Mouse (Mus musculus) lung, postnatal 0 days (tissue): ENCODE measurements around the gene Cept1. TPM values are rescaled to one million over a fixed set of nuclear protein-coding genes. Genes with fewer than 3 reads are reported as not detected.
A peak's percentile ranks its signal among the peaks of the same experiment; 100 is the strongest.

Experiments
- ATAC-seq: fragments of 200-750 bp; cut with Nextera tagmentation; 2 replicates; pipeline ENCODE4 v1.8.0; 2017; ENCODE audit warnings: moderate library complexity
- DNase-seq: peaks from one replicate; pipeline ENCODE4 v3.0.0-alpha.2; 2016; ENCODE audit warnings: low spot score
- H3K27ac ChIP-seq: fragments of 300-500 bp; sonication (generic); 2 replicates; pipeline ENCODE4 v1.5.1; 2014; ENCODE audit warnings: antibody characterized with exemption, mild to moderate bottlenecking, low read length, mixed read lengths
- H3K27me3 ChIP-seq: fragments of 300-500 bp; sonication (generic); replicated peaks from 2 replicates; pipeline ENCODE4 v1.6.1; 2014; ENCODE audit warnings: low read length, mixed read lengths; ENCODE audit not compliant: insufficient read depth
- H3K36me3 ChIP-seq: fragments of 300-500 bp; sonication (generic); 2 replicates; pipeline ENCODE4 v1.6.1; 2014; ENCODE audit warnings: low read length, mixed read lengths; ENCODE audit not compliant: insufficient read depth
- H3K4me1 ChIP-seq: fragments of 300-500 bp; sonication (generic); 2 replicates; pipeline ENCODE4 v1.6.1; 2014; ENCODE audit warnings: antibody characterized with exemption, low read depth, low read length, mixed read lengths; ENCODE audit not compliant: insufficient read depth
- H3K4me2 ChIP-seq: fragments of 300-500 bp; sonication (generic); replicated peaks from 2 replicates; pipeline ENCODE4 v1.6.1; 2014; ENCODE audit warnings: low read depth, mild to moderate bottlenecking, low read length, moderate library complexity, mixed read lengths
- H3K4me3 ChIP-seq: fragments of 300-500 bp; sonication (generic); 2 replicates; pipeline ENCODE4 v1.5.1; 2014; ENCODE audit warnings: low read depth, low read length
- H3K9ac ChIP-seq: fragments of 300-500 bp; sonication (generic); replicated peaks from 2 replicates; pipeline ENCODE4 v1.6.1; 2014; ENCODE audit warnings: low read depth, mild to moderate bottlenecking
- H3K9me3 ChIP-seq: fragments of 300-500 bp; sonication (generic); 2 replicates; pipeline ENCODE4 v1.6.1; 2016; ENCODE audit warnings: low read length, mixed read lengths
- CTCF ChIP-seq: IDR thresholded peaks from 2 replicates; pipeline ENCODE4 v1.5.1; 2016; ENCODE audit warnings: antibody characterized with exemption, mild to moderate bottlenecking
- EP300 ChIP-seq: IDR thresholded peaks from 2 replicates; pipeline ENCODE4 v1.6.1; 2016; ENCODE audit warnings: antibody characterized with exemption, mild to moderate bottlenecking, control low read depth
- WGBS: fragments of 180-500 bp; shearing (Covaris S2); extraction: QIAGEN DNeasy Blood & Tissue Kit; methylation state at CpG from one replicate; pipeline ENCODE4 v1.1.7; 2014; 5-methylcytosine and 5-hydroxymethylcytosine counted together
- polyA plus RNA-seq: library from polyadenylated mRNA; unstranded; fragments of >200 nt; fragmentation: Nextera tagmentation; extraction: Ambion mirVana; gene quantifications from 2 replicates; pipeline ENCODE4 v1.2.1, GENCODE M21; 2015

The Cept1 gene
- polyA plus RNA-seq, 1 experiment from 2014 or later: 74.1 TPM

- Histone ChIP-seq H3K4me2 (no peak overlapping the region), H3K9ac (no peak overlapping the region), H3K9me3 (no peaks in the 10 kb centered on the region), H3K27me3 (no peaks in the 10 kb centered on the region), H3K36me3 (no peaks in the 10 kb centered on the region), H3K4me3 (no peak overlapping the region), H3K4me1 (no peaks in the 10 kb centered on the region), H3K27ac (no peak overlapping the region)
- no peak for DNase-seq
- ATAC-seq: no peak
- TF ChIP-seq EP300: no peak
- no peak for TF ChIP-seq CTCF
- 79% methylated on average over 2 of the region's 2 CpGs for WGBS
These were observed 85.5 kb downstream of the Cept1 start for GRCm38 (mm10) chr3:106462059-106462470.

DNA sequence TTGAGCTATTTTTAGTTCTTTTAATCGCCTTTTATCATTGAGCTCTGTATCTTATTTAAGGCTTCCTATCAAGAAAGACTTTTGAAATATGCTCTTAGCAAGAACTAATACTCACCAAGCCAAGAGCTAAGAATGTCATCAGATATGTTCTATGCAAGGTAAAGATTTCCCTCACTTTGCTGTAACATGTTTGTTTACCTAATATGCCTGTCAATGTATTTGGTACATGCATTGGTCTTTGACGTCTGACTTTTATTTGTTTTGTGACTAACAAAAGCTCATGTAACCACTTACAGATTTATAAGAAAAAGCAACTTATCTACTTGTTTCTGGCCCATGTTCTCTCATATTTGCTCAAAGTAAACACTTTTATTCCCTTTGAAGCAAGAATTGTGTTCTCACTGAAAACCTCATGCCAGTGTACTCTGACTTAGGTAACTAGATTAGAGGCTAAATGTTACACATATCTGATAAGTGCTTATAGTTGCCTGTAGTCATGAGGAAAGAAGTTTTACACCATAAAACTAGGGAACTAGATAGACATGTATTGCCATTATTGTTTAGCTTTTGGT is 90.2 kb downstream of the Cept1 start:
- DNase-seq: peak; percentile 71
- no peaks in the 10 kb centered on the region for H3K9me3 ChIP-seq
- no peaks in the 10 kb centered on the region for H3K36me3 ChIP-seq
- H3K4me1 ChIP-seq: no peaks in the 10 kb centered on the region
- no peak overlapping the region for H3K4me2 ChIP-seq
- no peak overlapping the region for H3K27ac ChIP-seq
- TF ChIP-seq EP300: peak; percentile 78
- no peak for TF ChIP-seq CTCF
- H3K27me3 ChIP-seq: no peaks in the 10 kb centered on the region
- no peak overlapping the region for H3K9ac ChIP-seq
- ATAC-seq: peak; percentile 75
- H3K4me3 ChIP-seq: no peak overlapping the region
- whole genome bisulfite sequencing: 43% methylated on average over 2 of the region's 2 CpGs

GRCm38 (mm10) chr3:106452616-106453015 is 95.0 kb downstream of the Cept1 start:
- Histone ChIP-seq H3K4me1 (no peaks in the 10 kb centered on the region), H3K27ac (no peak overlapping the region), H3K27me3 (no peaks in the 10 kb centered on the region), H3K36me3 (no peaks in the 10 kb centered on the region), H3K9ac (no peak overlapping the region), H3K4me2 (no peak overlapping the region), H3K9me3 (no peaks in the 10 kb centered on the region), H3K4me3 (no peak overlapping the region)
- 59% methylated on average over 4 of the region's 4 CpGs for WGBS
- no peak for ATAC-seq
- no peak for DNase-seq
- TF ChIP-seq CTCF (no peak), EP300 (no peak)

Other genes with a start within 250 kb of the Cept1 start
- 0.07 TPM in 1 of 2 replicates, not detected in the other for gene Chil6, start 141.6 kb downstream of the Cept1 start, polyA plus RNA-seq
- 19.6 and 20.8 TPM in 2 replicates for gene Dennd2d, start 65.4 kb downstream of the Cept1 start, polyA plus RNA-seq
- gene Dram2, start within 50 bp of the Cept1 start, polyA plus RNA-seq: 155 and 168 TPM in 2 replicates
- gene Lrif1, start 137.2 kb upstream of the Cept1 start, polyA plus RNA-seq: 18.8 and 20.6 TPM in 2 replicates
- gene Cd53, start 242.3 kb upstream of the Cept1 start, polyA plus RNA-seq: 30.9 and 31.2 TPM in 2 replicates